Mouse (Mus musculus) liver, postnatal 0 days (tissue): ENCODE data around the gene Tnfrsf17. TPM values are rescaled to one million over a fixed set of nuclear protein-coding genes. Genes with fewer than 3 reads are reported as not detected.

Source experiments
- ATAC-seq: fragments of 200-750 bp; cut with Nextera tagmentation; 2 replicates; pipeline ENCODE4 v1.8.0; 2017; ENCODE audit warnings: mild to moderate bottlenecking, moderate library complexity
- DNase-seq: peaks from one replicate; pipeline ENCODE4 v3.0.0-alpha.2; 2016
- H3K27ac ChIP-seq: fragments of 300-500 bp; sonication (generic); 2 replicates; pipeline ENCODE4 v1.5.1; 2014; ENCODE audit warnings: antibody characterized with exemption, moderate library complexity, mild to moderate bottlenecking, low read depth
- H3K27me3 ChIP-seq: fragments of 300-500 bp; sonication (generic); 2 replicates; pipeline ENCODE4 v1.6.1; 2014; ENCODE audit warnings: low read length, control low read depth, mixed read lengths; ENCODE audit not compliant: insufficient read depth
- H3K36me3 ChIP-seq: fragments of 300-500 bp; sonication (generic); replicated peaks from 2 replicates; pipeline ENCODE4 v1.6.1; 2014; ENCODE audit warnings: mild to moderate bottlenecking, control low read depth, low read length, moderate library complexity, mixed read lengths; ENCODE audit not compliant: insufficient read depth
- H3K4me1 ChIP-seq: fragments of 300-500 bp; sonication (generic); 2 replicates; pipeline ENCODE4 v1.6.1; 2014; ENCODE audit warnings: antibody characterized with exemption, mild to moderate bottlenecking, control low read depth; ENCODE audit not compliant: insufficient read depth
- H3K4me2 ChIP-seq: fragments of 300-500 bp; sonication (generic); 2 replicates; pipeline ENCODE4 v1.6.1; 2014; ENCODE audit warnings: low read depth, mild to moderate bottlenecking, low read length, moderate library complexity, mixed read lengths
- H3K4me3 ChIP-seq: fragments of 300-500 bp; sonication (generic); 2 replicates; pipeline ENCODE4 v1.5.1; 2014; ENCODE audit warnings: low read depth, low read length
- H3K9ac ChIP-seq: fragments of 300-500 bp; sonication (generic); replicated peaks from 2 replicates; pipeline ENCODE4 v1.6.1; 2014; ENCODE audit warnings: mild to moderate bottlenecking, moderate library complexity
- H3K9me3 ChIP-seq: fragments of 300-500 bp; sonication (generic); 2 replicates; pipeline ENCODE4 v1.6.1; 2016; ENCODE audit warnings: mild to moderate bottlenecking, control low read depth, low read length, mixed read lengths
- CTCF ChIP-seq: sonication (generic); IDR thresholded peaks from 2 replicates; pipeline ENCODE4 v1.5.1; 2016; ENCODE audit warnings: antibody characterized with exemption, low read depth
- EP300 ChIP-seq: IDR thresholded peaks from 2 replicates; pipeline ENCODE4 v1.6.1; 2016; ENCODE audit warnings: antibody characterized with exemption, low read depth, mild to moderate bottlenecking
- WGBS: fragments of 180-500 bp; shearing (Covaris S2); extraction: QIAGEN DNeasy Blood & Tissue Kit; methylation state at CpG from one replicate; pipeline ENCODE4 v1.1.7; 2014; ENCODE audit not compliant: insufficient replicate concordance; 5-methylcytosine and 5-hydroxymethylcytosine counted together
- polyA plus RNA-seq: library from polyadenylated mRNA; unstranded; fragments of >200 nt; fragmentation: Nextera tagmentation; extraction: Ambion mirVana; gene quantifications from 2 replicates; pipeline ENCODE4 v1.2.1, GENCODE M21; 2015

The Tnfrsf17 gene
- polyA plus RNA-seq, 1 experiment from 2014 or later = not detected

GRCm38 (mm10) chr16:11365626-11366025 lies 52.0 kb downstream of the Tnfrsf17 start:
- ATAC-seq = no peak
- Histone ChIP-seq H3K9ac (no peak overlapping the region), H3K4me3 (no peak overlapping the region), H3K27me3 (no peaks in the 10 kb centered on the region), H3K27ac (no peak overlapping the region), H3K4me2 (no peak overlapping the region), H3K9me3 (no peaks in the 10 kb centered on the region), H3K4me1 (peaks cover 3% of the 10 kb centered on the region; the same call in 1 of the 2 replicates), H3K36me3 (0 out of 2 replicates have a peak, but pooled peaks cover 6% of the 10 kb centered on the region)
- TF ChIP-seq CTCF = no peak
- no peak for TF ChIP-seq EP300
- 63% methylated on average over 5 of the region's 5 CpGs for WGBS
- no peak for DNase-seq

GRCm38 (mm10) chr16:11366851-11367250 lies 53.2 kb downstream of the Tnfrsf17 start:
- ATAC-seq (no peak), DNase-seq (no peak)
- 61% methylated on average over 1 of the region's 1 CpGs for WGBS
- H3K27ac ChIP-seq = no peak overlapping the region
- no peak overlapping the region for H3K4me3 ChIP-seq
- 0 out of 2 replicates have a peak, but pooled peaks cover 6% of the 10 kb centered on the region for H3K36me3 ChIP-seq
- TF ChIP-seq CTCF (no peak), EP300 (no peak)
- H3K9ac ChIP-seq = no peak overlapping the region
- H3K27me3 ChIP-seq = no peaks in the 10 kb centered on the region
- H3K4me2 ChIP-seq = no peak overlapping the region
- H3K4me1 ChIP-seq = peaks cover 3% of the 10 kb centered on the region; the same call in 1 of the 2 replicates
- H3K9me3 ChIP-seq = no peaks in the 10 kb centered on the region

GRCm38 (mm10) chr16:11368412-11368811 lies 54.8 kb downstream of the Tnfrsf17 start:
- no peak overlapping the region for H3K9ac ChIP-seq
- H3K27ac ChIP-seq = no peak overlapping the region
- WGBS = 82% methylated on average over 3 of the region's 3 CpGs
- no peak for ATAC-seq
- no peak for TF ChIP-seq EP300
- TF ChIP-seq CTCF = no peak
- DNase-seq = no peak
- H3K4me2 ChIP-seq = no peak overlapping the region
- H3K4me1 ChIP-seq = peaks cover 3% of the 10 kb centered on the region; the same call in 1 of the 2 replicates
- no peak overlapping the region for H3K4me3 ChIP-seq
- H3K27me3 ChIP-seq = no peaks in the 10 kb centered on the region
- H3K36me3 ChIP-seq = 0 out of 2 replicates have a peak, but pooled peaks cover 6% of the 10 kb centered on the region
- no peaks in the 10 kb centered on the region for H3K9me3 ChIP-seq

GRCm38 (mm10) chr16:11369162-11369561 lies 55.5 kb downstream of the Tnfrsf17 start:
- no peaks in the 10 kb centered on the region for H3K9me3 ChIP-seq
- H3K4me2 ChIP-seq = no peak overlapping the region
- H3K27me3 ChIP-seq = no peaks in the 10 kb centered on the region
- no peak overlapping the region for H3K4me3 ChIP-seq
- TF ChIP-seq CTCF (no peak), EP300 (no peak)
- DNase-seq = no peak
- no peak for ATAC-seq
- H3K36me3 ChIP-seq = 0 out of 2 replicates have a peak, but pooled peaks cover 6% of the 10 kb centered on the region
- peaks cover 3% of the 10 kb centered on the region; the same call in 1 of the 2 replicates for H3K4me1 ChIP-seq
- WGBS = 58% methylated on average over 4 of the region's 4 CpGs
- no peak overlapping the region for H3K27ac ChIP-seq
- no peak overlapping the region for H3K9ac ChIP-seq

GRCm38 (mm10) chr16:11369642-11370041 lies 56.0 kb downstream of the Tnfrsf17 start:
- DNase-seq (no peak), ATAC-seq (no peak)
- WGBS = 38% methylated on average over 1 of the region's 1 CpGs
- Histone ChIP-seq H3K4me2 (no peak overlapping the region), H3K36me3 (0 out of 2 replicates have a peak, but pooled peaks cover 6% of the 10 kb centered on the region), H3K4me1 (peaks cover 3% of the 10 kb centered on the region; the same call in 1 of the 2 replicates), H3K9ac (no peak overlapping the region), H3K27me3 (no peaks in the 10 kb centered on the region), H3K9me3 (no peaks in the 10 kb centered on the region), H3K27ac (no peak overlapping the region), H3K4me3 (no peak overlapping the region)
- TF ChIP-seq CTCF (no peak), EP300 (no peak)

Other genes starting within 250 kb of the Tnfrsf17 start
- gene Litaf, start 247.7 kb upstream of the Tnfrsf17 start, polyA plus RNA-seq = 77.3 and 79.2 TPM in 2 replicates
- 17.9 TPM in 2 replicates for gene Txndc11, start 179.2 kb upstream of the Tnfrsf17 start, polyA plus RNA-seq
- 18.5 and 22.5 TPM in 2 replicates for gene Zc3h7a, start 137.4 kb upstream of the Tnfrsf17 start, polyA plus RNA-seq
- 60.7 and 61.7 TPM in 2 replicates for gene Rsl1d1, start 110.5 kb upstream of the Tnfrsf17 start, polyA plus RNA-seq
- gene Gspt1, start 59.5 kb upstream of the Tnfrsf17 start, polyA plus RNA-seq = 25.2 and 31.1 TPM in 2 replicates
- 1.7 and 2.3 TPM in 2 replicates for gene Snx29, start 9.1 kb downstream of the Tnfrsf17 start, polyA plus RNA-seq